Mouse (Mus musculus) C2C12 (cell line): Measurements from ENCODE around the gene Iqgap3.

Experiments used
- CTCF ChIP-seq: IDR thresholded peaks from one replicate; pipeline ENCODE4 v1.5.1; 2011; ENCODE audit not compliant: control insufficient read depth, insufficient read depth, insufficient read length
- MAX ChIP-seq: IDR thresholded peaks from one replicate; pipeline ENCODE4 v1.6.1; 2011; ENCODE audit warnings: mild to moderate bottlenecking, control low read depth

GRCm38 (mm10) chr3:88035561-88036293 is 46.0 kb upstream of the Iqgap3 start:
- TF ChIP-seq CTCF: no peak
- no peak for TF ChIP-seq MAX
